Mouse (Mus musculus): Measurements from ENCODE around the gene Nasp.

GRCm38 (mm10) chr4:116655100-116655499, 27.4 kb upstream of the Nasp start:
- TF ChIP-seq CEBPB (IDR thresholded peaks at IDR 0.05; ENCODE audit: insufficient read depth, poor library complexity, severe bottlenecking), result no peak
- no peak for TF ChIP-seq TCF12 (IDR thresholded peaks at IDR 0.05; ENCODE audit: insufficient read depth, poor library complexity, severe bottlenecking)
- TF ChIP-seq TCF3 (IDR thresholded peaks at IDR 0.05; ENCODE audit: insufficient read length, low read depth), result no peak
- no peak for TF ChIP-seq POLR2A (IDR thresholded peaks at IDR 0.05; ENCODE audit: insufficient read length, low read depth)
- TF ChIP-seq USF1 (IDR thresholded peaks at IDR 0.05; ENCODE audit: low read depth), result no peak
- TF ChIP-seq MAX (IDR thresholded peaks at IDR 0.05; ENCODE audit: low read depth), result no peak

Data from myocyte (in vitro differentiated cells).